Mouse (Mus musculus): ENCODE measurements around the gene Mapk1ip1.

Gene Mapk1ip1

GRCm38 (mm10) chr7:138835028-138835427 lies 11.0 kb downstream of the Mapk1ip1 start:
- no peak for DNase-seq

GRCm38 (mm10) chr7:138827812-138828211 lies 18.3 kb downstream of the Mapk1ip1 start:
- peak; percentile 83 for DNase-seq

GRCm38 (mm10) chr7:138824995-138825756 lies 20.9 kb downstream of the Mapk1ip1 start:
- DNase-seq, result no peak

GRCm38 (mm10) chr7:138824423-138824822 lies 21.6 kb downstream of the Mapk1ip1 start:
- no peak for DNase-seq

GRCm38 (mm10) chr7:138818314-138818713 lies 27.8 kb downstream of the Mapk1ip1 start:
- DNase-seq, result peak; percentile 34

- no peak for DNase-seq
These were observed 32.7 kb downstream of the Mapk1ip1 start for GRCm38 (mm10) chr7:138813213-138813875.

- DNase-seq, result no peak
These were observed 38.9 kb downstream of the Mapk1ip1 start for GRCm38 (mm10) chr7:138807146-138807545.

- DNase-seq, result no peak
These were observed 42.7 kb downstream of the Mapk1ip1 start for GRCm38 (mm10) chr7:138803386-138803785.

GRCm38 (mm10) chr7:138788109-138788508 lies 58.0 kb downstream of the Mapk1ip1 start:
- DNase-seq, result no peak

Measured in thymus, postnatal 4 days (tissue).